Mouse (Mus musculus): ENCODE measurements at regions not wholly inside any gene's neighbourhood (a gene's known extent, or its start where the extent isn't known, plus 50 kb on each side); places are given as distances from the start of the nearest gene placed in this dataset.

GRCm38 (mm10) chr4:83986951-83987822 lies 461.8 kb downstream of the Ccdc171 start:
- DNase-seq, result peak; percentile 70

- DNase-seq, result no peak
Measured at GRCm38 (mm10) chr4:83987846-83988245, 462.5 kb downstream of the Ccdc171 start.

GRCm38 (mm10) chr4:83988314-83988713 lies 463.0 kb downstream of the Ccdc171 start:
- no peak for DNase-seq

- no peak for DNase-seq
Measured at GRCm38 (mm10) chr4:83990126-83990989, 465.0 kb downstream of the Ccdc171 start.

- DNase-seq, result no peak
Measured at GRCm38 (mm10) chr4:83991195-83991594, 465.9 kb downstream of the Ccdc171 start.

GRCm38 (mm10) chr4:83997079-83997478 lies 471.7 kb downstream of the Ccdc171 start:
- no peak for DNase-seq

- DNase-seq, result no peak
Measured at GRCm38 (mm10) chr4:84001645-84002044, 476.3 kb downstream of the Ccdc171 start.

GRCm38 (mm10) chr4:84004055-84004778 lies 478.9 kb downstream of the Ccdc171 start:
- peak; percentile 95 for DNase-seq

- peak; percentile 85 for DNase-seq
Measured at GRCm38 (mm10) chr4:84004786-84005382, 479.5 kb downstream of the Ccdc171 start.

- peak; percentile 77 for DNase-seq
Measured at GRCm38 (mm10) chr4:84011941-84012340, 486.6 kb downstream of the Ccdc171 start.

GRCm38 (mm10) chr4:84015139-84015538 lies 489.8 kb downstream of the Ccdc171 start:
- peak; percentile 75 for DNase-seq

- DNase-seq, result peak; percentile 96
Measured at GRCm38 (mm10) chr4:84015552-84016169, 490.3 kb downstream of the Ccdc171 start.

- peak; percentile 95 for DNase-seq
Measured at GRCm38 (mm10) chr4:84018135-84018534, 492.8 kb downstream of the Ccdc171 start.

GRCm38 (mm10) chr4:84018774-84019173 lies 493.4 kb downstream of the Ccdc171 start:
- DNase-seq, result peak; percentile 98

GRCm38 (mm10) chr4:84019500-84020255 lies 494.3 kb downstream of the Ccdc171 start:
- DNase-seq, result no peak

- peak; percentile 90 for DNase-seq
Measured at GRCm38 (mm10) chr4:84020692-84021091, 495.3 kb downstream of the Ccdc171 start.

GRCm38 (mm10) chr4:84022323-84022722 lies 497.0 kb downstream of the Ccdc171 start:
- DNase-seq, result no peak

GRCm38 (mm10) chr4:84026144-84026543 lies 500.8 kb downstream of the Ccdc171 start:
- DNase-seq, result peak; percentile 93

GRCm38 (mm10) chr4:84028120-84028519 lies 502.8 kb downstream of the Ccdc171 start:
- peak; percentile 36 for DNase-seq

- peak; percentile 37 for DNase-seq
Measured at GRCm38 (mm10) chr4:84030916-84031315, 505.6 kb downstream of the Ccdc171 start.

GRCm38 (mm10) chr4:84032505-84032904 lies 507.2 kb downstream of the Ccdc171 start:
- DNase-seq, result peak; percentile 52

Measured in heart, adult 11 months (tissue).